Mouse (Mus musculus): ENCODE results near the gene Ugt1a10. TPM values are rescaled to one million over a fixed set of nuclear protein-coding genes. Genes with fewer than 3 reads are reported as not detected.
"Not testable (repeated sequence)": the region's sequence is repeated elsewhere in the genome, so short reads cannot be mapped to it uniquely, and the experiment has no call there.

Gene Ugt1a10
- total RNA-seq, 2 experiments from 2014 or later = not detected

- DNase-seq = no peak
- intact Hi-C loops (cut with DNase I; ENCODE audit: low total_unique reads) = no loop called here
Measured at GRCm38 (mm10) chr1:88206843-88207479, 151.8 kb downstream of the Ugt1a10 start.

- intact Hi-C loops (cut with DNase I; ENCODE audit: low total_unique reads) = no loop called here
- DNase-seq = no peak
Measured at GRCm38 (mm10) chr1:88211812-88212211, 156.6 kb downstream of the Ugt1a10 start, which contains the start of gene Ugt1a1. TSS of gene Ugt1a1 (plus strand) at chr1:88211959.

GRCm38 (mm10) chr1:88212341-88213045 lies 157.3 kb downstream of the Ugt1a10 start:
- intact Hi-C loops (cut with DNase I; ENCODE audit: low total_unique reads) = no loop called here
- no peak for DNase-seq

GRCm38 (mm10) chr1:88213061-88213460 lies 157.9 kb downstream of the Ugt1a10 start:
- DNase-seq = no peak
- intact Hi-C loops (cut with DNase I; ENCODE audit: low total_unique reads) = no loop called here

GRCm38 (mm10) chr1:88213766-88214461 lies 158.7 kb downstream of the Ugt1a10 start:
- no peak for DNase-seq
- intact Hi-C loops (cut with DNase I; ENCODE audit: low total_unique reads) = no loop called here

GRCm38 (mm10) chr1:88214462-88214952 lies 159.3 kb downstream of the Ugt1a10 start:
- DNase-seq = no peak
- intact Hi-C loops (cut with DNase I; ENCODE audit: low total_unique reads) = no loop called here

- intact Hi-C loops (cut with DNase I; ENCODE audit: low total_unique reads) = no loop called here
Measured at GRCm38 (mm10) chr1:88215466-88216380, 160.5 kb downstream of the Ugt1a10 start.

GRCm38 (mm10) chr1:88216551-88216950 lies 161.4 kb downstream of the Ugt1a10 start:
- no peak for DNase-seq

More at GRCm38 (mm10) chr1:88215466-88216380, 160.5 kb downstream of the Ugt1a10 start:
- DNase-seq = no peak

GRCm38 (mm10) chr1:88217144-88217543 lies 162.0 kb downstream of the Ugt1a10 start:
- intact Hi-C loops (cut with DNase I; ENCODE audit: low total_unique reads) = no loop called here
- no peak for DNase-seq

More at GRCm38 (mm10) chr1:88216551-88216950, 161.4 kb downstream of the Ugt1a10 start:
- intact Hi-C loops (cut with DNase I; ENCODE audit: low total_unique reads) = no loop called here

GRCm38 (mm10) chr1:88217576-88217975 lies 162.4 kb downstream of the Ugt1a10 start:
- intact Hi-C loops (cut with DNase I; ENCODE audit: low total_unique reads) = no loop called here

GRCm38 (mm10) chr1:88218051-88218450 lies 162.9 kb downstream of the Ugt1a10 start:
- no peak for DNase-seq
- intact Hi-C loops (cut with DNase I; ENCODE audit: low total_unique reads) = no loop called here

More at GRCm38 (mm10) chr1:88217576-88217975, 162.4 kb downstream of the Ugt1a10 start:
- no peak for DNase-seq

GRCm38 (mm10) chr1:88218591-88218990 lies 163.4 kb downstream of the Ugt1a10 start:
- no peak for DNase-seq
- intact Hi-C loops (cut with DNase I; ENCODE audit: low total_unique reads) = no loop called here

- DNase-seq = no peak
- intact Hi-C loops (cut with DNase I; ENCODE audit: low total_unique reads) = no loop called here
Measured at GRCm38 (mm10) chr1:88219054-88219453, 163.9 kb downstream of the Ugt1a10 start.

- DNase-seq = no peak
- intact Hi-C loops (cut with DNase I; ENCODE audit: low total_unique reads) = no loop called here
Measured at GRCm38 (mm10) chr1:88220336-88220735, 165.1 kb downstream of the Ugt1a10 start.

- intact Hi-C loops (cut with DNase I; ENCODE audit: low total_unique reads) = no loop called here
- DNase-seq = no peak
Measured at GRCm38 (mm10) chr1:88222216-88222615, 167.0 kb downstream of the Ugt1a10 start.

GRCm38 (mm10) chr1:88223011-88223515 lies 167.9 kb downstream of the Ugt1a10 start:
- intact Hi-C loops (cut with DNase I; ENCODE audit: low total_unique reads); DNase-seq: not testable (repeated sequence)

- intact Hi-C loops (cut with DNase I; ENCODE audit: low total_unique reads) = no loop called here
- no peak for DNase-seq
Measured at GRCm38 (mm10) chr1:88223591-88223990, 168.4 kb downstream of the Ugt1a10 start.

GRCm38 (mm10) chr1:88224029-88224776 lies 169.0 kb downstream of the Ugt1a10 start:
- intact Hi-C loops (cut with DNase I; ENCODE audit: low total_unique reads) = no loop called here
- DNase-seq = no peak
